Mouse (Mus musculus): ENCODE results near the gene Pip4p1. TPM values are rescaled to one million over a fixed set of nuclear protein-coding genes. Genes with fewer than 3 reads are reported as not detected.

Pip4p1 gene
- polyA plus RNA-seq, 1 experiment from 2014 or later, result 90.2 TPM

Other genes starting within 250 kb of the Pip4p1 start
- not detected in 2 replicates for gene Olfr747, start 237.7 kb downstream of the Pip4p1 start, polyA plus RNA-seq (2015; fragmentation: Nextera tagmentation; extraction: Ambion mirVana)
- gene Olfr748, start 223.5 kb downstream of the Pip4p1 start, polyA plus RNA-seq (2015; fragmentation: Nextera tagmentation; extraction: Ambion mirVana), result not detected in 2 replicates
- gene Olfr749, start 185.8 kb downstream of the Pip4p1 start, polyA plus RNA-seq (2015; fragmentation: Nextera tagmentation; extraction: Ambion mirVana), result not detected in 2 replicates
- 111 and 114 TPM in 2 replicates for gene Ttc5, start 145.3 kb downstream of the Pip4p1 start, polyA plus RNA-seq (2015; fragmentation: Nextera tagmentation; extraction: Ambion mirVana)
- gene Ccnb1ip1, start 123.1 kb downstream of the Pip4p1 start, polyA plus RNA-seq (2015; fragmentation: Nextera tagmentation; extraction: Ambion mirVana), result not detected in 2 replicates
- gene Parp2, start 123.0 kb downstream of the Pip4p1 start, polyA plus RNA-seq (2015; fragmentation: Nextera tagmentation; extraction: Ambion mirVana), result 44.5 and 49.0 TPM in 2 replicates
- 3.2 and 3.4 TPM in 2 replicates for gene Tep1, start 60.3 kb downstream of the Pip4p1 start, polyA plus RNA-seq (2015; fragmentation: Nextera tagmentation; extraction: Ambion mirVana)
- 0.88 and 1.2 TPM in 2 replicates for gene Klhl33, start 33.3 kb downstream of the Pip4p1 start, polyA plus RNA-seq (2015; fragmentation: Nextera tagmentation; extraction: Ambion mirVana)
- gene Osgep, start 6.0 kb downstream of the Pip4p1 start, polyA plus RNA-seq (2015; fragmentation: Nextera tagmentation; extraction: Ambion mirVana), result 122 and 125 TPM in 2 replicates
- 215 and 219 TPM in 2 replicates for gene Apex1, start 5.9 kb downstream of the Pip4p1 start, polyA plus RNA-seq (2015; fragmentation: Nextera tagmentation; extraction: Ambion mirVana)
- gene Pnp, start 226 bp upstream of the Pip4p1 start, polyA plus RNA-seq (2015; fragmentation: Nextera tagmentation; extraction: Ambion mirVana), result 25.8 and 27.4 TPM in 2 replicates
- gene Gm49342, start 13.7 kb upstream of the Pip4p1 start, polyA plus RNA-seq (2015; fragmentation: Nextera tagmentation; extraction: Ambion mirVana), result 2.7 TPM in 1 of 2 replicates, not detected in the other
- not detected in 2 replicates for gene Pnp2, start 25.1 kb upstream of the Pip4p1 start, polyA plus RNA-seq (2015; fragmentation: Nextera tagmentation; extraction: Ambion mirVana)
- not detected in 2 replicates for gene Rnase10, start 76.9 kb upstream of the Pip4p1 start, polyA plus RNA-seq (2015; fragmentation: Nextera tagmentation; extraction: Ambion mirVana)
- gene Rnase9, start 111.0 kb upstream of the Pip4p1 start, polyA plus RNA-seq (2015; fragmentation: Nextera tagmentation; extraction: Ambion mirVana), result not detected in 2 replicates
- gene Rnase11, start 119.3 kb upstream of the Pip4p1 start, polyA plus RNA-seq (2015; fragmentation: Nextera tagmentation; extraction: Ambion mirVana), result not detected in 2 replicates
- gene Rnase12, start 126.8 kb upstream of the Pip4p1 start, polyA plus RNA-seq (2015; fragmentation: Nextera tagmentation; extraction: Ambion mirVana), result not detected in 2 replicates
- not detected in 2 replicates for gene Olfr750, start 143.6 kb upstream of the Pip4p1 start, polyA plus RNA-seq (2015; fragmentation: Nextera tagmentation; extraction: Ambion mirVana)
- gene Rnase4, start 160.2 kb upstream of the Pip4p1 start, polyA plus RNA-seq (2015; fragmentation: Nextera tagmentation; extraction: Ambion mirVana), result 16.1 and 17.0 TPM in 2 replicates
- 3.7 and 3.9 TPM in 2 replicates for gene Ang, start 160.3 kb upstream of the Pip4p1 start, polyA plus RNA-seq (2015; fragmentation: Nextera tagmentation; extraction: Ambion mirVana)
- not detected in 2 replicates for gene Eddm3b, start 183.6 kb upstream of the Pip4p1 start, polyA plus RNA-seq (2015; fragmentation: Nextera tagmentation; extraction: Ambion mirVana)
- gene Rnase6, start 193.1 kb upstream of the Pip4p1 start, polyA plus RNA-seq (2015; fragmentation: Nextera tagmentation; extraction: Ambion mirVana), result 0.24 and 0.29 TPM in 2 replicates
- 0.73 TPM in 1 of 2 replicates, not detected in the other for gene Rnase1, start 215.9 kb upstream of the Pip4p1 start, polyA plus RNA-seq (2015; fragmentation: Nextera tagmentation; extraction: Ambion mirVana)
- gene Rnase2b, start 231.4 kb upstream of the Pip4p1 start, polyA plus RNA-seq (2015; fragmentation: Nextera tagmentation; extraction: Ambion mirVana), result not detected in 2 replicates